Comparison of ENCODE assay signal across 8 mouse cellular contexts in genomic region chr4:40240272-40240744, GRCm38 (mm10). TPM values are rescaled to one million over a fixed set of nuclear protein-coding genes. Genes with fewer than 3 reads are reported as not detected.
DNase-seq lines count a peak whose midpoint lies in the region; ATAC-seq lines count a peak whose summit lies in the region.

No protein-coding gene starts in this region.

- peak overlapping the region; percentile 63 for H3K9ac ChIP-seq in lung, embryonic 16.5 days (ENCODE audit: low read length)
- H3K9ac ChIP-seq in embryonic facial prominence, embryonic 14.5 days (ENCODE audit: low read depth, low read length), result peak overlapping the region; percentile 68; the same call in 1 of the 2 replicates
- no peak overlapping the region for H3K9ac ChIP-seq in limb, embryonic 12.5 days (replicated peaks)

- H3K36me3 ChIP-seq in lung, embryonic 16.5 days (ENCODE audit: control insufficient read depth, insufficient read depth, low read length), result no peaks in the 10 kb centered on the region
- no peaks in the 10 kb centered on the region for H3K36me3 ChIP-seq in embryonic facial prominence, embryonic 14.5 days (ENCODE audit: control insufficient read depth, insufficient read depth, low read length)
- H3K36me3 ChIP-seq in limb, embryonic 12.5 days, result no peaks in the 10 kb centered on the region
- peaks cover 2% of the 10 kb centered on the region; the same call in 1 of the 2 replicates for H3K36me3 ChIP-seq in splenic B cell, adult 2 months (ENCODE audit: control insufficient read depth, insufficient read depth, low read length, poor library complexity, severe bottlenecking)

- no peak overlapping the region for H3K27ac ChIP-seq in lung, embryonic 16.5 days (ENCODE audit: low read length)
- no peak overlapping the region for H3K27ac ChIP-seq in embryonic facial prominence, embryonic 14.5 days (replicated peaks; ENCODE audit: low read depth, low read length)
- no peak overlapping the region for H3K27ac ChIP-seq in limb, embryonic 12.5 days

- peaks cover 4% of the 10 kb centered on the region; the same call in 1 of the 2 replicates for H3K4me1 ChIP-seq in lung, embryonic 16.5 days (replicated peaks; ENCODE audit: control insufficient read depth, insufficient read depth, low read length)
- 0 out of 2 replicates have a peak, but pooled peaks cover 3% of the 10 kb centered on the region for H3K4me1 ChIP-seq in embryonic facial prominence, embryonic 14.5 days (ENCODE audit: control insufficient read depth, insufficient read depth, low read length)
- peaks cover 11% of the 10 kb centered on the region; the same call in 1 of the 2 replicates for H3K4me1 ChIP-seq in limb, embryonic 12.5 days (replicated peaks)

- 45% methylated on average over 5 of the region's 5 CpGs for WGBS in lung, embryonic 16.5 days
- 38% methylated on average over 5 of the region's 5 CpGs for WGBS in embryonic facial prominence, embryonic 14.5 days
- WGBS in limb, embryonic 12.5 days, result 38% methylated on average over 5 of the region's 5 CpGs

- H3K4me2 ChIP-seq in lung, embryonic 16.5 days (ENCODE audit: low read depth, low read length), result peak overlapping the region; percentile 70
- peak overlapping the region; percentile 70 for H3K4me2 ChIP-seq in embryonic facial prominence, embryonic 14.5 days (ENCODE audit: low read depth, low read length)
- peak overlapping the region; percentile 80 for H3K4me2 ChIP-seq in limb, embryonic 12.5 days

- H3K27me3 ChIP-seq in lung, embryonic 16.5 days (ENCODE audit: control insufficient read depth, insufficient read depth, low read depth, low read length), result no peaks in the 10 kb centered on the region
- H3K27me3 ChIP-seq in embryonic facial prominence, embryonic 14.5 days (replicated peaks; ENCODE audit: control insufficient read depth, insufficient read depth, low read length), result no peaks in the 10 kb centered on the region
- no peaks in the 10 kb centered on the region for H3K27me3 ChIP-seq in limb, embryonic 12.5 days
- no peaks in the 10 kb centered on the region for H3K27me3 ChIP-seq in splenic B cell, adult 2 months (ENCODE audit: control insufficient read depth, insufficient read depth, low read length, poor library complexity, severe bottlenecking)

- no peaks in the 10 kb centered on the region for H3K9me3 ChIP-seq in lung, embryonic 16.5 days (ENCODE audit: control insufficient read depth, low read length)
- H3K9me3 ChIP-seq in embryonic facial prominence, embryonic 14.5 days (ENCODE audit: control insufficient read depth, low read length), result no peaks in the 10 kb centered on the region
- no peaks in the 10 kb centered on the region for H3K9me3 ChIP-seq in limb, embryonic 12.5 days

- peak overlapping the region; percentile 60 for H3K4me3 ChIP-seq in lung, embryonic 16.5 days (ENCODE audit: low read length)
- H3K4me3 ChIP-seq in embryonic facial prominence, embryonic 14.5 days (ENCODE audit: low read depth, low read length), result peak overlapping the region; percentile 62
- peak overlapping the region; percentile 56 for H3K4me3 ChIP-seq in limb, embryonic 12.5 days (replicated peaks)

- peak; percentile 5; the same call in 1 of the 2 replicates for ATAC-seq in lung, embryonic 16.5 days (ENCODE audit: low read depth)
- no peak for ATAC-seq in embryonic facial prominence, embryonic 14.5 days (ENCODE audit: low read depth)
- ATAC-seq in limb, embryonic 12.5 days (ENCODE audit: insufficient number of reproducible peaks, insufficient read depth, low FRiP score, low TSS enrichment, low read depth), result peak; percentile 35; the same call in 1 of the 2 replicates

- DNase-seq in lung, postnatal 25 days (ENCODE audit: low spot score), result no peak
- DNase-seq in embryonic facial prominence, embryonic 14.5 days (ENCODE audit: low spot score), result no peak
- peak; percentile 6 for DNase-seq in splenic B cell, adult 2 months (ENCODE audit: low read depth, low spot score)
- no peak for DNase-seq in left cerebral cortex, adult 11 months (ENCODE audit: low spot score)
- no peak for DNase-seq in cerebellum, postnatal 36 days
- no peak for DNase-seq in urinary bladder, postnatal 10 days (ENCODE audit: low spot score)

RNA-seq across cellular contexts. Expression of gene Ddx58, which starts 0.7 kb away (rescaled TPM):
- 11.7 and 13.2 TPM in 2 replicates for polyA plus RNA-seq in lung, embryonic 16.5 days (2015; fragmentation: Nextera tagmentation; extraction: Ambion mirVana)
- polyA plus RNA-seq in embryonic facial prominence, embryonic 14.5 days (2014; fragmentation: Nextera tagmentation; extraction: Ambion mirVana), result 9.0 and 9.7 TPM in 2 replicates
- polyA plus RNA-seq in limb, embryonic 12.5 days (2016; fragmentation: Nextera tagmentation; extraction: Ambion mirVana), result 6.0 and 6.8 TPM in 2 replicates

RNA-seq across cellular contexts. Expression of gene Smim27, which starts 29.1 kb away (rescaled TPM):
- 36.6 and 40.2 TPM in 2 replicates for polyA plus RNA-seq in lung, embryonic 16.5 days (2015; fragmentation: Nextera tagmentation; extraction: Ambion mirVana)
- polyA plus RNA-seq in embryonic facial prominence, embryonic 14.5 days (2014; fragmentation: Nextera tagmentation; extraction: Ambion mirVana), result 35.1 and 47.1 TPM in 2 replicates
- 26.4 and 34.4 TPM in 2 replicates for polyA plus RNA-seq in limb, embryonic 12.5 days (2016; fragmentation: Nextera tagmentation; extraction: Ambion mirVana)

RNA-seq across cellular contexts. Expression of gene Topors, which starts 29.3 kb away (rescaled TPM):
- 39.2 and 39.4 TPM in 2 replicates for polyA plus RNA-seq in lung, embryonic 16.5 days (2015; fragmentation: Nextera tagmentation; extraction: Ambion mirVana)
- 37.8 and 40.0 TPM in 2 replicates for polyA plus RNA-seq in embryonic facial prominence, embryonic 14.5 days (2014; fragmentation: Nextera tagmentation; extraction: Ambion mirVana)
- 57.4 and 58.4 TPM in 2 replicates for polyA plus RNA-seq in limb, embryonic 12.5 days (2016; fragmentation: Nextera tagmentation; extraction: Ambion mirVana)

RNA-seq across cellular contexts. Expression of gene Ndufb6, which starts 38.9 kb away (rescaled TPM):
- polyA plus RNA-seq in lung, embryonic 16.5 days (2015; fragmentation: Nextera tagmentation; extraction: Ambion mirVana), result 293 and 294 TPM in 2 replicates
- polyA plus RNA-seq in embryonic facial prominence, embryonic 14.5 days (2014; fragmentation: Nextera tagmentation; extraction: Ambion mirVana), result 276 and 290 TPM in 2 replicates
- 291 and 294 TPM in 2 replicates for polyA plus RNA-seq in limb, embryonic 12.5 days (2016; fragmentation: Nextera tagmentation; extraction: Ambion mirVana)
